Mouse (Mus musculus) hindbrain, embryonic 10.5 days (tissue): Measurements from ENCODE around the gene Ano10. TPM values are rescaled to one million over a fixed set of nuclear protein-coding genes. Genes with fewer than 3 reads are reported as not detected.
A peak's percentile ranks its signal among the peaks of the same experiment; 100 is the strongest.

Source experiments
- DNase-seq: peaks from one replicate; pipeline ENCODE4 v3.0.0-alpha.2; 2017; ENCODE audit warnings: low spot score
- H3K27ac ChIP-seq: fragments of 300-500 bp; sonication (generic); 2 replicates; pipeline ENCODE4 v1.5.1; 2016; ENCODE audit warnings: mild to moderate bottlenecking, moderate library complexity
- H3K27me3 ChIP-seq: fragments of 300-500 bp; sonication (generic); 2 replicates; pipeline ENCODE4 v1.6.1; 2016; ENCODE audit warnings: mild to moderate bottlenecking; ENCODE audit not compliant: poor library complexity, insufficient read depth, severe bottlenecking
- H3K36me3 ChIP-seq: fragments of 300-500 bp; sonication (generic); 2 replicates; pipeline ENCODE4 v1.6.1; 2016; ENCODE audit warnings: mild to moderate bottlenecking, moderate library complexity
- H3K4me1 ChIP-seq: fragments of 300-500 bp; sonication (generic); replicated peaks from 2 replicates; pipeline ENCODE4 v1.6.1; 2016; ENCODE audit warnings: mild to moderate bottlenecking
- H3K4me3 ChIP-seq: fragments of 300-500 bp; sonication (generic); 2 replicates; pipeline ENCODE4 v1.5.1; 2016; ENCODE audit warnings: mild to moderate bottlenecking, moderate library complexity
- H3K9me3 ChIP-seq: fragments of 300-500 bp; sonication (generic); 2 replicates; pipeline ENCODE4 v1.6.1; 2016; ENCODE audit warnings: mild to moderate bottlenecking, moderate library complexity
- WGBS: fragments of 180-500 bp; shearing (Covaris S2); methylation state at CpG from one replicate; pipeline ENCODE4 v1.1.7; 2016; 5-methylcytosine and 5-hydroxymethylcytosine counted together
- polyA plus RNA-seq: library from polyadenylated mRNA; unstranded; fragments of >200 nt; fragmentation: Nextera tagmentation; extraction: Ambion mirVana; gene quantifications from 2 replicates; pipeline ENCODE4 v1.2.1, GENCODE M21; 2016

Gene Ano10
- polyA plus RNA-seq, 1 experiment from 2014 or later: 46.9 TPM

DNA sequence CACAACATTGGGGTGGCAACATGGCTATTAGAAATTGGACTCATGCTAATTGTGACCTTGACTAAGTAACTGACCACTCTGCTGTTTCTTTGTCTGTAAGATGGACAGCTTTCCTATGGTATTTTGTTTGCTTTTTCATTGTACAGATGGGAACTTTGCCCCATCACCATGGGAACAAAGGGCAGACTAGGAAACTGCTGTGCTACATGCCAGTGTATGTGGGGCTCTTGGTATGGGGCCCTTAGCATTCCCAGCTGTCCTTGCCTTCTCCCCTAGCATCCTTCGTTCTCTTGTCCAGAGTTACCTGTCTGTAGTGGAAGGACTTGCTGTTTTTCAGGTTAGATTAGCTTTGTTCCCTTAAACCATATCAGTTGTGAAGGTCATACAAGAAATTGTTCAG lies 156.3 kb downstream of the Ano10 start:
- no peaks in the 10 kb centered on the region for H3K27me3 ChIP-seq
- no peak for DNase-seq
- no peak overlapping the region for H3K27ac ChIP-seq
- H3K9me3 ChIP-seq: no peaks in the 10 kb centered on the region
- H3K36me3 ChIP-seq: peaks cover 35% of the 10 kb centered on the region
- H3K4me3 ChIP-seq: no peak overlapping the region
- peaks cover 18% of the 10 kb centered on the region; the same call in 1 of the 2 replicates for H3K4me1 ChIP-seq
- 59% methylated on average over 1 of the region's 1 CpGs for WGBS

DNA sequence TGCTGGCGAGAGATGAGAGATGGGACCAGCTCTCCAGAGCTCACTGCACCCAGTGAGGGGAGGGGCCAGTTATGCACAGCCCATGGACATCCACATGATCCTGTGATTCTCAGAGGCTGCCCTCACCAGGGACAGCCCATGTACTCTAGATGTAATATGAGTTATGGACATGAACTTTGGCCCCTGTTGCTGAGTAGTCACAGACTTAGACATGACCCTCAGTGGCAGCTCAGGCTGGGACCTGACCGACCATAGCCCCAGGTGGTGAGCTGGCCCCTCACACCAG lies 158.4 kb downstream of the Ano10 start:
- no peaks in the 10 kb centered on the region for H3K9me3 ChIP-seq
- DNase-seq: no peak
- 0 out of 2 replicates have a peak overlapping the region, but pooled peaks have one; percentile 5 for H3K27ac ChIP-seq
- H3K4me3 ChIP-seq: no peak overlapping the region
- peaks cover 19% of the 10 kb centered on the region; the same call in 1 of the 2 replicates for H3K4me1 ChIP-seq
- H3K27me3 ChIP-seq: no peaks in the 10 kb centered on the region
- peaks cover 36% of the 10 kb centered on the region for H3K36me3 ChIP-seq
- WGBS: 80% methylated on average over 2 of the region's 2 CpGs

DNA sequence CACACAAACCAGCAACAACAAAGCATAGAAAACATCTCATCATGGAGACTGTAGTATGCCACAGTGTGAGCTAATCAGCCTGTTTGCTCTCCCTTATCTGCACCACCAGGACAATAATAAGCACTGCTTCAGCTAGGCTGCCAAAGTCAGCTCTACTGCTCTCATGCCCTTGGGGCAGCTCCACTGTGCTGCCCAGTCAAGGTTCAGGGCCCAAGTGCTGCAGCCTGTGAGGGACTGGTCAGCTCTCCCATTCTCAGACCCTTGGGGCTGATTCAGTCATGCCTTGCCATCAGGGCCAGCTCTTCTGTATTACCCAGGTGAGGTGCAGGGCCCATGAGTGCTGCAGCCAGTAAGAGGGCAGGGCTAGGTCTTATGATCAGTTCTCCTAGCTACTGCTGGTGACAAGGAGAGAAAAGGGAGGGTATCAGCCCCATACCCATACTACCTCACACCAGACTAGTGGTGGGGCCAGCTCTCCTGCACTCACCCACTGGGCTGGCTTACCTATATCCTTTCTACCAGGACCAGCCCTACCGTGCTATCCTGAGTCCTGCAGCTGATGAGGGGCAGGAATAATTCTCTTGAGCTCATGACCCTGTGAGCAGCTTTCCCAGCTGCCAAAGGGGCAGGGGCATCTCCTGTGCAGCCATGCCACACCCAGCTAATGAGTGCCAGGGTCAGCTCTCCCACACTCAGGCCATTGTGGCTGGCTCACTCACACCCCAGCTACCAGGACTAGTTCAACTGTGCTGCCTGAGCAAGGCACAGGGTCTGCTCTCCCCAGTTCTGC lies 158.9 kb downstream of the Ano10 start:
- H3K4me1 ChIP-seq: peaks cover 21% of the 10 kb centered on the region; the same call in 1 of the 2 replicates
- H3K27me3 ChIP-seq: no peaks in the 10 kb centered on the region
- H3K9me3 ChIP-seq: no peaks in the 10 kb centered on the region
- no peak for DNase-seq
- H3K36me3 ChIP-seq: peaks cover 36% of the 10 kb centered on the region
- H3K4me3 ChIP-seq: no peak overlapping the region
- 78% methylated on average over 1 of the region's 1 CpGs for WGBS
- 0 out of 2 replicates have a peak overlapping the region, but pooled peaks have one; percentile 5 for H3K27ac ChIP-seq

DNA sequence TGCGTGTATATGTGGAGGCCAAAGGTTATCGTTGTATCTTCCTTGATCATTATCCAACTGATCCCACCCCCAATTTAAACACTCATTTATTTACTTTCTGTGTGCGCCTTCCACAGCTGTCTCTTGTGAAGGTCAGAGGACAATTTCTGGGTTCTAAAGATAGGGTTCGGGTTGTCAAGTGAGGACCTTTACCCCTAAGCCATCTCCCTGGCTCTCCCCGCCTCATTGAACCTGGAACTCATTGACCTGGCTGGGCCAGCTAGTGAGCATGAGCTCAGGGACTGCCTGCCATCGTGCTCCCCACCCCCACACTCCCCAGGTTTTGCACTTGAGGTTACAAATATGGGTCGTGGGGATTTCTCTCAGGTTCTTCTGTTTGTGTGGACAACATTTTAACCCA lies 162.1 kb downstream of the Ano10 start:
- H3K27me3 ChIP-seq: no peaks in the 10 kb centered on the region
- peaks cover 17% of the 10 kb centered on the region for H3K4me1 ChIP-seq
- WGBS: 84% methylated on average over 7 of the region's 7 CpGs
- H3K36me3 ChIP-seq: peaks cover 25% of the 10 kb centered on the region
- H3K27ac ChIP-seq: no peak overlapping the region
- no peak overlapping the region for H3K4me3 ChIP-seq
- no peak for DNase-seq
- no peaks in the 10 kb centered on the region for H3K9me3 ChIP-seq

DNA sequence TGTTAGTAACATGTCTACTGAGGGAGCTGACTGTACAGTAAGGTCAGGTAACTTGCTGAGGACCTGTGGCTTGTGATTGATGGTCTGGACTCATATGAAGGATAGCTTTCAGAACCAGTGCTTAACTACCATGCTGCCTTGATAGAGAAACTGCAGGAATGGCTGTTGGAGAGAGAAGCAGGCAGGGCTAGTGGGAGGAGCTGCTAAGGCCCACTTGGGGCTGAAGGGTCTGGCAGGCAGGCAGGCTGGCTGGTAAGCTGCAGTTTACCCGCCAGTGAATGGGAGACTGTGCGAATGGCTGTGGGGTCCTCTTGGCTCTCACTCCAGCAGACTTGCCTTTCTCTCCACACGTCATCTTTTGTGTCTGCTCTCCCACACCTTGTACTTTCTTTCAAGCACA lies 163.6 kb downstream of the Ano10 start:
- Histone ChIP-seq H3K36me3 (peaks cover 15% of the 10 kb centered on the region), H3K27me3 (no peaks in the 10 kb centered on the region), H3K27ac (no peak overlapping the region), H3K9me3 (no peaks in the 10 kb centered on the region), H3K4me3 (no peak overlapping the region), H3K4me1 (peaks cover 26% of the 10 kb centered on the region)
- no peak for DNase-seq
- 50% methylated on average over 3 of the region's 3 CpGs for WGBS

DNA sequence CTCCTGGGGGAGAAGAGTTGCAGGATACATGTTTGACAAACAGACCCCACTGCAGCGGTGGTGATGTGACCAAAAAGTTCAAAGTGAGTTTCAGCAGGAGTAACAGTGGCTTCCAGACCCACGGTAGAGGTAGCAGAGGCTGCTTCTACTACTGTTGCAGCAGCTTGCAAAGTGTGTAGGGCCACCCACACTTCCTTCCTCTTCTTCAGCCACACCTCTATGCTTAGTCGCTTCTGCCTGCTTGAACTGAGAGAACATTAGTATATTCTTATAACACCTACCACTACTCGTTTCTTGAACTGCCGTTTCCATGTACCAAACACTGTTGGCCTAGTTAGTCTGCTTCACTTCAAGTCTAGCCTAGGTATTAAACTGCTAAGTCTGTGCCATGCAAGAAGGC lies 165.5 kb downstream of the Ano10 start:
- Histone ChIP-seq H3K4me1 (peaks cover 19% of the 10 kb centered on the region), H3K9me3 (no peaks in the 10 kb centered on the region), H3K36me3 (peaks cover 6% of the 10 kb centered on the region; the same call in 1 of the 2 replicates), H3K4me3 (no peak overlapping the region), H3K27me3 (no peaks in the 10 kb centered on the region), H3K27ac (no peak overlapping the region)
- 84% methylated on average over 5 of the region's 5 CpGs for WGBS
- DNase-seq: no peak

DNA sequence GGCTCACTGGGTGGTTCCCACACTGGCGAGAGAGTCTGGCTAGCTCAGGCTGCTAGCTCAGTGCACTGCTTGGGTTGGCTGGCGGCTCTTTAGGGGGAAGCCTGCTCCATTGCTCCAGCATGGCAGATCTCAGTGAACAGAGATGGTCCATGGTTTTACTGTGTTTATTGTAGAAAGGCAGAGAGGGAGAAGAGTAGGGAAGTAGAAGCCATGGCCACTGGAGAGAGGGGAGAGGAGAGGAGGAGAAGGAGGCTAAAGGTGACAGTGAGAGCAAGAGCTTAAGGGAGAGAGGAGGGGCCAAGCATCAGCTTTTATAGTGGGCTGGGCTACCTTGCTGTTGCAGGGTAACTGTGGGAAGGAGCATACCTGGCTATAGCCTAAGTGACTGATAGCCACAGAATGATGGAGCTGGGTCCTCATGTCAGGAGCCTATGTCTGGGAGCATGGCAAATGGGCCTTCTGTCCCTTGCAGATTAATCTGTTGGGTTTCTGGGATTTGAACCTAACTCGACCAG lies 166.9 kb downstream of the Ano10 start:
- Histone ChIP-seq H3K4me1 (peaks cover 26% of the 10 kb centered on the region), H3K9me3 (no peaks in the 10 kb centered on the region), H3K4me3 (no peak overlapping the region), H3K36me3 (no peaks in the 10 kb centered on the region), H3K27ac (peak overlapping the region; percentile 40; the same call in 1 of the 2 replicates), H3K27me3 (no peaks in the 10 kb centered on the region)
- DNase-seq: no peak
- 56% methylated on average over 3 of the region's 3 CpGs for WGBS

DNA sequence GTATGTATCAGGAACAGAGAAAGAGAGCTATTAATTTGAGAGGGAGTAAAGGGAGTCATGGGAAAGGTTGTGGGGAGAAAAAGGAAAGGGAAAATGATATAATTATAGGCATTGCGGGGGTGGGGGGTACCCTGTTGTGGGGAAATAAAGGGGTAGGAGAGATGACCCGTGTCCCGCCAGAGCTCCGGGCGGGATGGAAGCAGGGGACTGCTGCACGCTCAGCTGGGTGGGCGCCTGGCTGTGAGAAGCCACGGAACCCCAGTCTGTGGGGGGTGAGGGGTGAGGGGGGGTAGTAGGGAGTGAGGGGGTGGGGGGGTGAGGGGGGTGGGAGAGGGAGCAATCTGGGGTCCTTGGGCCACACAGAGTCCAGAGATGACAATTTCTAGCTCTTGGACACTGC lies 167.4 kb downstream of the Ano10 start:
- H3K4me3 ChIP-seq: no peak overlapping the region
- H3K27me3 ChIP-seq: no peaks in the 10 kb centered on the region
- H3K4me1 ChIP-seq: peaks cover 26% of the 10 kb centered on the region
- 75% methylated on average over 8 of the region's 8 CpGs for WGBS
- H3K36me3 ChIP-seq: no peaks in the 10 kb centered on the region
- no peaks in the 10 kb centered on the region for H3K9me3 ChIP-seq
- no peak for DNase-seq
- 0 out of 2 replicates have a peak overlapping the region, but pooled peaks have one; percentile 40 for H3K27ac ChIP-seq

Other genes starting within 250 kb of the Ano10 start
- 30.3 and 32.3 TPM in 2 replicates for gene Snrk, start 177.2 kb downstream of the Ano10 start, polyA plus RNA-seq
- gene Abhd5, start 57.2 kb upstream of the Ano10 start, polyA plus RNA-seq: 16.0 and 19.2 TPM in 2 replicates